Mouse (Mus musculus) heart, adult 2 months (tissue): ENCODE data around the gene Tmppe. TPM values are rescaled to one million over a fixed set of nuclear protein-coding genes. Genes with fewer than 3 reads are reported as not detected.

Experiments
- DNase-seq, 2 experiments: peaks; one replicate each; pipeline ENCODE4 v3.0.0; 2021
- H3K27ac ChIP-seq: fragments of 200-600 bp; 2 replicates; pipeline ENCODE4 v1.8.1; 2022
- H3K27me3 ChIP-seq: fragments of 200-500 bp; 2 replicates; pipeline ENCODE4 v1.6.1; 2012; ENCODE audit warnings: mild to moderate bottlenecking, low read length, inconsistent platforms, mixed read lengths; ENCODE audit not compliant: control insufficient read depth, insufficient read depth
- H3K36me3 ChIP-seq: fragments of 200-500 bp; 2 replicates; pipeline ENCODE4 v1.6.1; 2012; ENCODE audit warnings: low read length, inconsistent platforms; ENCODE audit not compliant: control insufficient read depth, insufficient read depth
- H3K4me1 ChIP-seq: fragments of 200-500 bp; 2 replicates; pipeline ENCODE4 v1.6.1; 2011; ENCODE audit warnings: low read length; ENCODE audit not compliant: control insufficient read depth, insufficient read depth
- H3K4me3 ChIP-seq: fragments of 200-600 bp; 2 replicates; pipeline ENCODE4 v1.8.1; 2022
- H3K79me2 ChIP-seq: fragments of 200-500 bp; replicated peaks from 2 replicates; pipeline ENCODE4 v1.6.1; 2012; ENCODE audit warnings: mild to moderate bottlenecking, inconsistent platforms, low read length, moderate library complexity, mixed read lengths; ENCODE audit not compliant: control insufficient read depth, insufficient read depth
- H3K9ac ChIP-seq: fragments of 200-500 bp; 2 replicates; pipeline ENCODE4 v1.6.1; 2012; ENCODE audit warnings: low read depth, mild to moderate bottlenecking, control low read depth, inconsistent platforms, low read length, mixed read lengths
- CTCF ChIP-seq: fragments of 200-600 bp; IDR thresholded peaks from 2 replicates; pipeline ENCODE4 v1.8.1; 2022; ENCODE audit warnings: antibody characterized with exemption, mild to moderate bottlenecking, moderate library complexity
- EP300 ChIP-seq: fragments of 200-500 bp; IDR thresholded peaks from 2 replicates; pipeline ENCODE4 v1.6.1; 2011; ENCODE audit warnings: low read depth, low read length, control low read depth; ENCODE audit not compliant: insufficient read depth
- POLR2A ChIP-seq: fragments of 200-500 bp; IDR thresholded peaks from 2 replicates; pipeline ENCODE4 v1.6.1; 2011; ENCODE audit warnings: mild to moderate bottlenecking, low read depth, low read length, control low read depth; ENCODE audit not compliant: insufficient read depth
- WGBS: fragments of 180-500 bp; shearing (Covaris S2); methylation state at CpG from one replicate; pipeline ENCODE4 v1.1.7; 2018; 5-methylcytosine and 5-hydroxymethylcytosine counted together
- intact Hi-C: fragments of 180-260 bp; cut with DNase I; formaldehyde crosslinking; loops from one replicate; pipeline ENCODE4 v1.15.1; 2025
- polyA plus RNA-seq: library from polyadenylated mRNA; depleted of rRNA; stranded (reverse); fragments of >200 nt; gene quantifications from 2 replicates; pipeline ENCODE4 v1.2.3, GENCODE M21; 2012; rRNA removed
- total RNA-seq, 2 experiments: library from RNA; stranded (reverse); gene quantifications; 2 replicates each; pipeline ENCODE4 v1.2.3; 2021

The Tmppe gene
- total and polyA plus RNA-seq, 3 experiments, result 2.7 to 3.9 (median 3.7) TPM

DNA sequence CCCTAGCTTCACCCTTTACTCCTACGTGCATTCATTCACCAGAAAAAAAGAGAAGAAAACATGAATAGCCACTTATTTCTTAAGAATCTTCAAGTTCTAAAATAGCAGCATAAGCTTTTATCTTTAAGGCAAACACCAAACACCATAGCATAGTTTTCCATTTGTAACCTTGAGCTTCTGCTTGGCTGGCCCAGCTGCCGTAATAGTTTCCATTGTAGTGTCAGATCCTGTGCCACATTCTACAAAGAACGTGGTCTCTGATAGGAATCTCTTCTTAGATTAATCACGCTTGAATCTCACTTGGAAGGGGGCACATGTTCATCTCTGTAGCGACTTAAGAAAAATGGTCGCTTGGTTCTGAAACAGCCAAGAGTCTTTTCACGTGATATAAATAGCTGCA, 50.7 kb downstream of the Tmppe start:
- DNase-seq, result no peak
- Histone ChIP-seq H3K27me3 (no peaks in the 10 kb centered on the region), H3K27ac (no peak overlapping the region), H3K4me3 (no peak overlapping the region), H3K4me1 (no peaks in the 10 kb centered on the region), H3K36me3 (no peaks in the 10 kb centered on the region), H3K9ac (no peak overlapping the region), H3K79me2 (no peaks in the 10 kb centered on the region)
- no peak for TF ChIP-seq CTCF
- TF ChIP-seq EP300, result no peak
- TF ChIP-seq POLR2A, result no peak
- intact Hi-C loops, result no loop called here
- 74% methylated on average over 7 of the region's 7 CpGs for WGBS

- 86% methylated on average over 6 of the region's 6 CpGs for WGBS
- no peaks in the 10 kb centered on the region for H3K27me3 ChIP-seq
- no peaks in the 10 kb centered on the region for H3K36me3 ChIP-seq
- no peak overlapping the region for H3K9ac ChIP-seq
- H3K4me3 ChIP-seq, result no peak overlapping the region
- TF ChIP-seq EP300, result no peak
- no peak for TF ChIP-seq CTCF
- no peak for DNase-seq
- no peak overlapping the region for H3K27ac ChIP-seq
- no peaks in the 10 kb centered on the region for H3K79me2 ChIP-seq
- intact Hi-C loops, result no loop called here
- no peaks in the 10 kb centered on the region for H3K4me1 ChIP-seq
Measured at GRCm38 (mm10) chr9:114452418-114452817, 51.5 kb downstream of the Tmppe start.

DNA sequence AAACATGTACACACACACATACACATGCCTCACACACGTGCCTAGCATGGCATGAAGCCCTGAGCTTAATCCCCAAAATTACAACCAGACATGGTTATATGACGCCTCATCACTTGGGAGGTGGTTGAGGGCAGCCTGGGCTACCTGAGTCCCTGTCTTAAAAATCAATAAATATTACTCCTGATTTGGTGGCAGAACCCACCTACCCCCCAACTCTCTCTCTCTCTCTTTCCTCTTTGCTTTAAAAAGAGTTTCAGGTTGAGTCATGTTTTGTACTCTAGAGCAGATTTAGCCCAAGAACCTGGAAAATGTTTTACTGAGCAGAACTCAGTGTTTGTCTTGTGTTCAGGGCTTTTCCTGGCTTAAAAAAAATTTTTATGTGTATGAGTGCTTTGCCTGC, 54.5 kb downstream of the Tmppe start:
- 90% methylated on average over 2 of the region's 2 CpGs for WGBS
- no peak overlapping the region for H3K9ac ChIP-seq

More for the DNA sequence above, 54.5 kb downstream of the Tmppe start:
- intact Hi-C loops, result no loop called here
- H3K27ac ChIP-seq, result no peak overlapping the region
- no peaks in the 10 kb centered on the region for H3K4me1 ChIP-seq
- no peaks in the 10 kb centered on the region for H3K36me3 ChIP-seq
- no peak for DNase-seq
- no peaks in the 10 kb centered on the region for H3K27me3 ChIP-seq
- TF ChIP-seq EP300 (no peak), CTCF (no peak), POLR2A (no peak)
- no peak overlapping the region for H3K4me3 ChIP-seq
- no peaks in the 10 kb centered on the region for H3K79me2 ChIP-seq

Other genes starting within 250 kb of the Tmppe start
- not detected for gene Bcl2a1c, start 71.0 kb upstream of the Tmppe start, total RNA-seq
- not detected in 2 replicates for gene Bcl2a1c, start 71.0 kb upstream of the Tmppe start, polyA plus RNA-seq
- 10 to 100 TPM; 28.5 to 31.2 TPM for gene Crtap, start 10.4 kb upstream of the Tmppe start, total RNA-seq
- gene Crtap, start 10.4 kb upstream of the Tmppe start, polyA plus RNA-seq, result 67.7 and 97.4 TPM in 2 replicates
- 10 to 100 TPM; 12.2 to 14.8 TPM for gene Glb1, start within 50 bp of the Tmppe start, total RNA-seq
- gene Glb1, start within 50 bp of the Tmppe start, polyA plus RNA-seq, result 20.8 and 27.1 TPM in 2 replicates
- gene Ccr4, start 103.8 kb downstream of the Tmppe start, total RNA-seq, result not detected
- gene Ccr4, start 103.8 kb downstream of the Tmppe start, polyA plus RNA-seq, result not detected in 2 replicates
- not detected for gene C130032M10Rik, start 114.6 kb downstream of the Tmppe start, total RNA-seq
- gene C130032M10Rik, start 114.6 kb downstream of the Tmppe start, polyA plus RNA-seq, result not detected in 2 replicates
- not detected for gene Trim71, start 163.3 kb downstream of the Tmppe start, total RNA-seq
- gene Trim71, start 163.3 kb downstream of the Tmppe start, polyA plus RNA-seq, result not detected in 2 replicates
- gene Cnot10, start 239.1 kb downstream of the Tmppe start, total RNA-seq, result 10 to 100 TPM; 22.5 to 23.5 TPM
- gene Cnot10, start 239.1 kb downstream of the Tmppe start, polyA plus RNA-seq, result 16.8 and 26.2 TPM in 2 replicates